Mouse (Mus musculus) embryonic facial prominence, embryonic 14.5 days (tissue): ENCODE measurements around the gene Clmn. TPM values are rescaled to one million over a fixed set of nuclear protein-coding genes. Genes with fewer than 3 reads are reported as not detected.

Experiments used
- ATAC-seq: fragments of 200-750 bp; cut with Nextera tagmentation; 2 replicates; pipeline ENCODE4 v1.8.0; 2017; ENCODE audit warnings: low read depth, moderate number of reproducible peaks, moderate TSS enrichment
- DNase-seq: peaks from one replicate; pipeline ENCODE4 v3.0.0-alpha.2; 2015; ENCODE audit warnings: low spot score
- H3K27ac ChIP-seq: fragments of 300-500 bp; sonication (generic); replicated peaks from 2 replicates; pipeline ENCODE4 v1.5.1; 2014; ENCODE audit warnings: low read depth, mild to moderate bottlenecking, low read length, moderate library complexity
- H3K27me3 ChIP-seq: fragments of 300-500 bp; sonication (generic); replicated peaks from 2 replicates; pipeline ENCODE4 v1.6.1; 2014; ENCODE audit warnings: low read length; ENCODE audit not compliant: control insufficient read depth, insufficient read depth
- H3K36me3 ChIP-seq: fragments of 300-500 bp; sonication (generic); 2 replicates; pipeline ENCODE4 v1.6.1; 2014; ENCODE audit warnings: low read length, mixed read lengths; ENCODE audit not compliant: control insufficient read depth, insufficient read depth
- H3K4me1 ChIP-seq: fragments of 300-500 bp; sonication (generic); 2 replicates; pipeline ENCODE4 v1.6.1; 2014; ENCODE audit warnings: antibody characterized with exemption, low read length; ENCODE audit not compliant: control insufficient read depth, insufficient read depth
- H3K4me2 ChIP-seq: fragments of 300-500 bp; sonication (generic); 2 replicates; pipeline ENCODE4 v1.6.1; 2014; ENCODE audit warnings: low read depth, mild to moderate bottlenecking, low read length, moderate library complexity, mixed read lengths
- H3K4me3 ChIP-seq: fragments of 300-500 bp; sonication (generic); 2 replicates; pipeline ENCODE4 v1.5.1; 2014; ENCODE audit warnings: low read depth, mild to moderate bottlenecking, low read length
- H3K9ac ChIP-seq: fragments of 300-500 bp; sonication (generic); 2 replicates; pipeline ENCODE4 v1.6.1; 2014; ENCODE audit warnings: low read depth, mild to moderate bottlenecking, low read length, moderate library complexity, mixed read lengths
- H3K9me3 ChIP-seq: fragments of 300-500 bp; sonication (generic); 2 replicates; pipeline ENCODE4 v1.6.1; 2016; ENCODE audit warnings: low read length; ENCODE audit not compliant: control insufficient read depth
- WGBS: fragments of 180-500 bp; shearing (Covaris S2); extraction: QIAGEN DNeasy Blood & Tissue Kit; methylation state at CpG from one replicate; pipeline ENCODE4 v1.1.7; 2014; 5-methylcytosine and 5-hydroxymethylcytosine counted together
- polyA plus RNA-seq: library from polyadenylated mRNA; unstranded; fragments of >200 nt; fragmentation: Nextera tagmentation; extraction: Ambion mirVana; gene quantifications from 2 replicates; pipeline ENCODE4 v1.2.1, GENCODE M21; 2014

The Clmn gene
- polyA plus RNA-seq, 1 experiment from 2014 or later: 3.2 TPM

GRCm38 (mm10) chr12:104854826-104855225 lies 10.1 kb downstream of the Clmn start:
- Histone ChIP-seq H3K9me3 (no peaks in the 10 kb centered on the region), H3K4me3 (no peak overlapping the region), H3K36me3 (no peaks in the 10 kb centered on the region), H3K9ac (no peak overlapping the region), H3K27ac (no peak overlapping the region), H3K4me2 (no peak overlapping the region), H3K27me3 (no peaks in the 10 kb centered on the region), H3K4me1 (peaks cover 30% of the 10 kb centered on the region)
- WGBS: 94% methylated on average over 2 of the region's 2 CpGs
- ATAC-seq (no peak), DNase-seq (no peak)

GRCm38 (mm10) chr12:104853374-104853773 lies 11.5 kb downstream of the Clmn start:
- no peak overlapping the region for H3K9ac ChIP-seq
- ATAC-seq: no peak
- no peaks in the 10 kb centered on the region for H3K9me3 ChIP-seq
- no peaks in the 10 kb centered on the region for H3K36me3 ChIP-seq
- H3K27me3 ChIP-seq: no peaks in the 10 kb centered on the region
- H3K4me1 ChIP-seq: peaks cover 17% of the 10 kb centered on the region; the same call in 1 of the 2 replicates
- no peak for DNase-seq
- no peak overlapping the region for H3K27ac ChIP-seq
- H3K4me2 ChIP-seq: no peak overlapping the region
- no peak overlapping the region for H3K4me3 ChIP-seq
- 86% methylated on average over 7 of the region's 7 CpGs for WGBS

- ATAC-seq: peak; percentile 87
- Histone ChIP-seq H3K27ac (no peak overlapping the region), H3K4me2 (peak overlapping the region; percentile 43), H3K4me3 (peak overlapping the region; percentile 3; the same call in 1 of the 2 replicates), H3K36me3 (no peaks in the 10 kb centered on the region), H3K27me3 (no peaks in the 10 kb centered on the region), H3K9ac (no peak overlapping the region), H3K9me3 (no peaks in the 10 kb centered on the region), H3K4me1 (peaks cover 17% of the 10 kb centered on the region; the same call in 1 of the 2 replicates)
- WGBS: 22% methylated on average over 16 of the region's 16 CpGs
- DNase-seq: peak; percentile 91
These were observed 13.0 kb downstream of the Clmn start for GRCm38 (mm10) chr12:104851711-104852508.

DNA sequence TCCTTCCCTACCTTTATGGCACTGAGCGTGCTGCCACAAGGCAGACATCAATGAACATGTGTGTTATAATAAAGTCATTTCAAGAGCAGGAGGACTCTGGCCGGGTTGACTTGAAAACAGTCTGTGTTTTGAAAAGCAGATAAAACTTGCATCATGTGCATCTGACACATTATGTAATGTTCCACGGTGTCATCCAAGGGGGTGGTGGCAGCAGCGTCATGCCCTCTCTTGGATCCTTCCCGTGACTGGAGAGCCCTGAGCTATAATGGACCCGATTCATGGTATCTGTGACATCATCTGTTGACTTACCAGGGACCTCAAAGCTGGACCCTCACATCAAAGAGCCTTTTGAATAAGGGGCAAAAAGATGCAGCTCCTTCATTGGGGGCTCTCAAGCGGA lies 14.8 kb downstream of the Clmn start:
- WGBS: 84% methylated on average over 7 of the region's 7 CpGs
- Histone ChIP-seq H3K4me2 (no peak overlapping the region), H3K27ac (no peak overlapping the region), H3K36me3 (no peaks in the 10 kb centered on the region), H3K4me3 (no peak overlapping the region), H3K27me3 (no peaks in the 10 kb centered on the region), H3K4me1 (peaks cover 29% of the 10 kb centered on the region; the same call in 1 of the 2 replicates), H3K9ac (no peak overlapping the region), H3K9me3 (no peaks in the 10 kb centered on the region)
- ATAC-seq: no peak
- no peak for DNase-seq

- Histone ChIP-seq H3K9me3 (no peaks in the 10 kb centered on the region), H3K36me3 (no peaks in the 10 kb centered on the region), H3K27me3 (no peaks in the 10 kb centered on the region), H3K4me3 (no peak overlapping the region), H3K9ac (no peak overlapping the region), H3K4me2 (no peak overlapping the region), H3K27ac (no peak overlapping the region), H3K4me1 (peaks cover 29% of the 10 kb centered on the region; the same call in 1 of the 2 replicates)
- DNase-seq: no peak
- ATAC-seq: no peak
- 93% methylated on average over 9 of the region's 9 CpGs for WGBS
These were observed 16.2 kb downstream of the Clmn start for GRCm38 (mm10) chr12:104848667-104849066.

DNA sequence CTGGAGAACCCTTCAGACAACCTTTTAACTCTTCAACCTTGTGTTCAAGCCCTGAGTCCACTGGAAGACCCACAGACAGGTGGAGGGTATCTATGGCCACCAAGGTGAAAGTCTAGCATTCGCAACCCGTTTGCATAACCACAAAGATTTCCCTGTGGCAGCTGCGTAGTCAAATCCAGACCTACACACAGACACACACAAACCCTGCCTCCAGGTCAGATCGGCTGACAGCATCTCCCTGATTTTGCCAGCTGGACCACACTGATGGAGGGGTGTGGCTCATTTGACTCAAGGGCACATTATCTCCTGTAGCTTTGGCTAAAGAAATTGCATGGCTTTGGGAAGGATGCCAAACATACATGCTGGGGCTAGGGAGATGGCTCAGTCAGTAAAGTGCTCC lies 17.6 kb downstream of the Clmn start:
- peaks cover 24% of the 10 kb centered on the region; the same call in 1 of the 2 replicates for H3K4me1 ChIP-seq
- WGBS: 71% methylated on average over 4 of the region's 4 CpGs
- no peak overlapping the region for H3K9ac ChIP-seq
- H3K27me3 ChIP-seq: no peaks in the 10 kb centered on the region
- H3K4me2 ChIP-seq: no peak overlapping the region
- DNase-seq: no peak
- no peak for ATAC-seq
- no peaks in the 10 kb centered on the region for H3K36me3 ChIP-seq
- H3K9me3 ChIP-seq: no peaks in the 10 kb centered on the region
- H3K4me3 ChIP-seq: no peak overlapping the region
- H3K27ac ChIP-seq: no peak overlapping the region

DNA sequence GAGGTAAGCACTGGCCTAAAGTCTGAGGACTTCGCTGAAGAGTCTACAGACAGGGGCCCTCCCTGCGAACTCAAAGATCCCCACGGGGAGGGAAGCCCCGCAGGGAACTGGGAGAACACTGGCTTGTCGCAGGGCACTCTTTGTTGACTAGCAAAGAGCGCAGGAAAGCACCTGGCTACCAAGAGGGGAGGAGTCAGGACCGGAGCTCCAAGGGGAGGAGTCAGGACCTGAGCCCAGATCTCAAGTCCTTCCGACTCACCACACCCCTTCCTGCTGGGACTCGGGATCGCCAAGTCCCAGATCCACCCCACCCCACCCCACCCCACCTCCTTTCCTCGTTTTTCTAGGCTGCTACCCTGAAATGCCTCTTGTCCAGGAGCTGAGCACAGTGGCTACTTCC lies 19.2 kb downstream of the Clmn start:
- ATAC-seq (peak; percentile 73), DNase-seq (peak; percentile 86)
- Histone ChIP-seq H3K36me3 (no peaks in the 10 kb centered on the region), H3K27ac (no peak overlapping the region), H3K9me3 (no peaks in the 10 kb centered on the region), H3K4me3 (peak overlapping the region; percentile 22), H3K9ac (peak overlapping the region; percentile 45), H3K4me2 (peak overlapping the region; percentile 44), H3K4me1 (peaks cover 12% of the 10 kb centered on the region; the same call in 1 of the 2 replicates), H3K27me3 (no peaks in the 10 kb centered on the region)
- 2% methylated on average over 9 of the region's 11 CpGs for WGBS

DNA sequence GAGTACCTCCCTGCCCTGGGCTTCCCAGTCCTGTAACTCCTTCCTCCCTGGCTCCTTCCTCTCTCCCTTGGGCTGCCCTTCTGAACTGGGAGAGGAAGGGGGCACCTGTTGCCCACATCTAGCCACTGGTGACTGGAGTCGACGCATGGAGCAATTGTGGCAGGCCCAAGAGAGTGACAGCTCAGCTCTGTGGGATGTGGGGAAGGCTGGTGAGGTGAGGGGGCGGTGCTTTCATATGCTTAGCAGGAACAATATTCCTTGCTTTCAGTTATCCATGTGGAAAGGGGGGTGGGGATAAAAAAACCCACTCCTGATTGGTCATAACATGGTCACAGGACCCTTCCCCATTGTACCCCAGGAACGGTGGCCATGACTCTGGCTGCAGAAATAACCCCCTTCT lies 19.9 kb downstream of the Clmn start:
- no peak for DNase-seq
- 63% methylated on average over 4 of the region's 4 CpGs for WGBS

DNA sequence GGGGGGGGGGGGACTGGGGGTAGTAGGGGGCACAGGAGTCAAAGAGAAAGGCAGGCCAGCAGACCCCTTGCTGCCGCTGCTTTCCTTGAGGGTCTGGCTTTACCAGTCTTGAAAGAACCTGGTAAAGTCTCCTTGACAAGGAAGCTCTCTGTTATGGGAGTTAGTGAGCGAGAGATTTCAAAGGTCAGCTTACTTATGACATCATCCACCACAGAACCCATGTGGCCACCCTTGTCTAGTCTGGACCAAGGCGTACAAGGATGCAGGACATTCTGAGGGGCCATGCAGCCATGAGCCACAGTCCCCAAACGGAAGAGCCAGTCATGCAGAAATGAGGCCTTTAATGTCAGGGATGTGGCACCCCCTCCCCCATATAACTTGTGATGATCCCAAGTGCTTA lies 20.6 kb downstream of the Clmn start:
- Histone ChIP-seq H3K4me2 (no peak overlapping the region), H3K9me3 (no peaks in the 10 kb centered on the region), H3K27me3 (no peaks in the 10 kb centered on the region), H3K4me1 (peaks cover 12% of the 10 kb centered on the region; the same call in 1 of the 2 replicates), H3K27ac (no peak overlapping the region), H3K9ac (no peak overlapping the region), H3K36me3 (no peaks in the 10 kb centered on the region), H3K4me3 (no peak overlapping the region)
- no peak for ATAC-seq
- WGBS: 63% methylated on average over 4 of the region's 4 CpGs
- DNase-seq: no peak

More for the DNA sequence above, 19.9 kb downstream of the Clmn start:
- H3K4me1 ChIP-seq: peaks cover 12% of the 10 kb centered on the region; the same call in 1 of the 2 replicates
- no peaks in the 10 kb centered on the region for H3K36me3 ChIP-seq
- H3K9me3 ChIP-seq: no peaks in the 10 kb centered on the region
- ATAC-seq: no peak
- H3K4me2 ChIP-seq: no peak overlapping the region
- H3K4me3 ChIP-seq: no peak overlapping the region
- H3K27me3 ChIP-seq: no peaks in the 10 kb centered on the region
- no peak overlapping the region for H3K9ac ChIP-seq
- no peak overlapping the region for H3K27ac ChIP-seq
